Mouse (Mus musculus) liver, embryonic 14.5 days (tissue): ENCODE measurements around the gene Sun1. TPM values are rescaled to one million over a fixed set of nuclear protein-coding genes. Genes with fewer than 3 reads are reported as not detected.

Source experiments
- ATAC-seq: fragments of 200-750 bp; cut with Nextera tagmentation; 2 replicates; pipeline ENCODE4 v1.8.0; 2017; ENCODE audit warnings: moderate number of reproducible peaks, mild to moderate bottlenecking, moderate library complexity; ENCODE audit not compliant: insufficient read depth
- DNase-seq, 3 experiments: peaks; one replicate each; pipeline ENCODE4 v3.0.0-alpha.2; 2012 to 2013; ENCODE audit warnings: low read depth in 3 of 3, low spot score in 3 of 3
- H3K27ac ChIP-seq: fragments of 300-500 bp; sonication (generic); 2 replicates; pipeline ENCODE4 v1.5.1; 2014; ENCODE audit warnings: moderate library complexity, mild to moderate bottlenecking, control low read depth, inconsistent platforms
- H3K27me3 ChIP-seq: fragments of 300-500 bp; sonication (generic); 2 replicates; pipeline ENCODE4 v1.6.1; 2014; ENCODE audit warnings: mild to moderate bottlenecking, low read length, moderate library complexity; ENCODE audit not compliant: control insufficient read depth, insufficient read depth
- H3K36me3 ChIP-seq: fragments of 300-500 bp; sonication (generic); replicated peaks from 2 replicates; pipeline ENCODE4 v1.6.1; 2014; ENCODE audit warnings: low read depth; ENCODE audit not compliant: control insufficient read depth, insufficient read depth
- H3K4me1 ChIP-seq, 2 experiments: fragments of 200-500 bp in 1 of 2; fragments of 300-500 bp in 1 of 2; sonication (generic) in 1 of 2; replicated peaks; 2 replicates each; pipeline ENCODE4 v1.6.1; 2012 to 2014; ENCODE audit warnings: antibody characterized with exemption in 1 of 2, inconsistent platforms in 1 of 2, low read length in 1 of 2; ENCODE audit not compliant: control insufficient read depth in 2 of 2, insufficient read depth in 2 of 2
- H3K4me2 ChIP-seq: fragments of 300-500 bp; sonication (generic); 2 replicates; pipeline ENCODE4 v1.6.1; 2014; ENCODE audit warnings: low read depth, mild to moderate bottlenecking, control low read depth, moderate library complexity
- H3K4me3 ChIP-seq, 2 experiments: fragments of 200-500 bp in 1 of 2; fragments of 300-500 bp in 1 of 2; sonication (generic) in 1 of 2; 2 replicates each; pipeline ENCODE4 v1.5.1; 2012 to 2014; ENCODE audit warnings: low read depth in 2 of 2, low read length in 2 of 2, mild to moderate bottlenecking in 2 of 2, control low read depth in 1 of 2, inconsistent platforms in 1 of 2, moderate library complexity in 1 of 2; ENCODE audit not compliant: insufficient read depth in 1 of 2
- H3K9ac ChIP-seq: fragments of 300-500 bp; sonication (generic); replicated peaks from 2 replicates; pipeline ENCODE4 v1.6.1; 2014; ENCODE audit warnings: mild to moderate bottlenecking, control low read depth, moderate library complexity
- H3K9me3 ChIP-seq: fragments of 300-500 bp; sonication (generic); 2 replicates; pipeline ENCODE4 v1.6.1; 2016; ENCODE audit warnings: low read length, mixed read lengths; ENCODE audit not compliant: control insufficient read depth
- CTCF ChIP-seq: IDR thresholded peaks from 2 replicates; pipeline ENCODE4 v1.5.1; 2016; ENCODE audit warnings: antibody characterized with exemption, low read depth, control low read depth
- EP300 ChIP-seq: IDR thresholded peaks from 2 replicates; pipeline ENCODE4 v1.6.1; 2016; ENCODE audit warnings: antibody characterized with exemption, low read depth
- WGBS: fragments of 180-500 bp; shearing (Covaris S2); extraction: QIAGEN DNeasy Blood & Tissue Kit; methylation state at CpG from one replicate; pipeline ENCODE4 v1.1.7; 2014; ENCODE audit not compliant: insufficient replicate concordance; 5-methylcytosine and 5-hydroxymethylcytosine counted together
- polyA plus RNA-seq, 2 experiments: library from polyadenylated mRNA; depleted of rRNA in 1 of 2; stranded (reverse) in 1 of 2; unstranded in 1 of 2; fragments of >200 nt; fragmentation: Nextera tagmentation in 1 of 2; extraction: Ambion mirVana in 1 of 2; gene quantifications; 2 replicates each; pipeline versions ENCODE4 v1.2.1 to v1.2.3; 2012 to 2014

Sun1 gene
- polyA plus RNA-seq, 2 experiments, result 17.9 to 19.9 TPM

- peaks cover 26% of the 10 kb centered on the region for H3K36me3 ChIP-seq
- 70% methylated on average over 4 of the region's 4 CpGs for WGBS
Measured at GRCm38 (mm10) chr5:139257818-139258217, 57.4 kb downstream of the Sun1 start.

GRCm38 (mm10) chr5:139258371-139259035, 58.1 kb downstream of the Sun1 start:
- 81% methylated on average over 8 of the region's 8 CpGs for WGBS
- H3K36me3 ChIP-seq, result peaks cover 31% of the 10 kb centered on the region

More at GRCm38 (mm10) chr5:139257818-139258217, 57.4 kb downstream of the Sun1 start:
- Histone ChIP-seq H3K9ac (no peak overlapping the region), H3K27me3 (no peaks in the 10 kb centered on the region), H3K27ac (no peak overlapping the region), H3K4me1 (peaks cover 17 to 41% of the 10 kb centered on the region in 2 experiments), H3K4me2 (no peak overlapping the region), H3K9me3 (no peaks in the 10 kb centered on the region), H3K4me3 (no peak overlapping the region)
- DNase-seq (no peak), ATAC-seq (no peak)
- TF ChIP-seq CTCF (no peak), EP300 (no peak)

GRCm38 (mm10) chr5:139259853-139260252, 59.4 kb downstream of the Sun1 start:
- Histone ChIP-seq H3K27me3 (no peaks in the 10 kb centered on the region), H3K4me2 (no peak overlapping the region), H3K36me3 (peaks cover 45% of the 10 kb centered on the region), H3K4me3 (no peak overlapping the region), H3K4me1 (peaks cover 4 to 23% of the 10 kb centered on the region in 2 experiments), H3K9ac (no peak overlapping the region), H3K9me3 (no peaks in the 10 kb centered on the region), H3K27ac (no peak overlapping the region)
- 77% methylated on average over 5 of the region's 5 CpGs for WGBS
- DNase-seq (no peak), ATAC-seq (no peak)
- TF ChIP-seq EP300, result no peak
- no peak for TF ChIP-seq CTCF

More at GRCm38 (mm10) chr5:139258371-139259035, 58.1 kb downstream of the Sun1 start:
- ATAC-seq (no peak), DNase-seq (no peak)
- H3K4me2 ChIP-seq, result no peak overlapping the region
- H3K9me3 ChIP-seq, result no peaks in the 10 kb centered on the region
- no peak for TF ChIP-seq CTCF
- no peak for TF ChIP-seq EP300
- H3K4me3 ChIP-seq, result no peak overlapping the region
- H3K4me1 ChIP-seq, result peaks cover 12 to 36% of the 10 kb centered on the region in 2 experiments
- no peaks in the 10 kb centered on the region for H3K27me3 ChIP-seq
- no peak overlapping the region for H3K9ac ChIP-seq
- no peak overlapping the region for H3K27ac ChIP-seq

GRCm38 (mm10) chr5:139261403-139261802, 61.0 kb downstream of the Sun1 start:
- Histone ChIP-seq H3K27ac (no peak overlapping the region), H3K4me2 (no peak overlapping the region), H3K9ac (no peak overlapping the region), H3K4me1 (peaks cover 4 to 14% of the 10 kb centered on the region in 2 experiments), H3K4me3 (no peak overlapping the region), H3K9me3 (no peaks in the 10 kb centered on the region), H3K36me3 (peaks cover 57% of the 10 kb centered on the region), H3K27me3 (no peaks in the 10 kb centered on the region)
- no peak for DNase-seq
- no peak for TF ChIP-seq EP300
- no peak for TF ChIP-seq CTCF
- 73% methylated on average over 4 of the region's 4 CpGs for WGBS
- no peak for ATAC-seq

GRCm38 (mm10) chr5:139267661-139268060, 67.2 kb downstream of the Sun1 start:
- no peak for DNase-seq
- 85% methylated on average over 4 of the region's 4 CpGs for WGBS
- no peak overlapping the region for H3K9ac ChIP-seq
- no peaks in the 10 kb centered on the region for H3K4me1 ChIP-seq
- no peak for TF ChIP-seq CTCF
- no peak for TF ChIP-seq EP300
- no peak overlapping the region for H3K4me2 ChIP-seq
- H3K4me3 ChIP-seq, result no peak overlapping the region
- H3K36me3 ChIP-seq, result peaks cover 52% of the 10 kb centered on the region
- no peak for ATAC-seq
- no peaks in the 10 kb centered on the region for H3K9me3 ChIP-seq
- H3K27ac ChIP-seq, result no peak overlapping the region
- H3K27me3 ChIP-seq, result no peaks in the 10 kb centered on the region
